8 mouse cellular contexts compared by ENCODE assay signal in the genomic region with DNA sequence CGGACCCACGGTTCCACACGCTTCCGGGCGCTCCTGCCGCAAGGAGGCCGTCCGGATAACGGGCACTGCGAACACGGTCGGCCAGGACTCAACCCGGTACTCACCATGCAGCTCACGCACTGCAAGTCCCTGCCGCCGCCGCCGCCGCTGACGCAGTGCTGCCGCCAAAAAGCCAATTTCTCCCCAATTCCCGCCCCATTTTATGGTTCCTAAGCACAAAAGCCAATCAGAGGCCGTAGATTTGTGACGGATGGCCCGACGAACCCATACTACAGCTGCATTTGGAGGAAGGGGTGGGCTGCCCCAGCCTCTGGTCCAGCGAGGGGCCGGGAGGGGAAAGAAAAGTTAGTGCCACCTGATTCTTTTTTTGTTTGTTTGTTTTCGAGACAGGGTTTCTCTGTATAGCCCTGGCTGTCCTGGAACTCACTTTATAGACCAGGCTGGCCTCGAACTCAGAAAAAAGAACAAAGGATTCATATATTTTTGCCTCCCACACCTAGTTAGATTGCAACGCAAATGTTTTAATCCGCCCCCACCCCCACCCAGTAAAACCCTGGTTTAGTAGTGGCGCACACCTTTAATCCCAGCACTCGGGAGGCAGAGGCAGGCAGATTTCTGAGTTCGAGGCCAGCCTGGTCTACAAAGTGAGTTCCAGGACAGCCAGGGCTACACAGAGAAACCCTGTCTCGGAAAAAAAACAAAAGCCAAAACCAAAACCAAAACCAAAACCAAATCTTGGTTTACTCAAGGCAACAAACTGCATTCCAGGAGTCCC.
DNase-seq lines count a peak whose midpoint lies in the region; ATAC-seq lines count a peak whose summit lies in the region.

No protein-coding gene starts in this region.

- WGBS in hindbrain, embryonic 14.5 days, result 12% methylated on average over 36 of the region's 36 CpGs

- no peaks in the 10 kb centered on the region for H3K4me1 ChIP-seq in hindbrain, embryonic 14.5 days (replicated peaks; ENCODE audit: control insufficient read depth, insufficient read depth, low read length)

- H3K9ac ChIP-seq in hindbrain, embryonic 14.5 days, result peak overlapping the region; percentile 58

- H3K27ac ChIP-seq in hindbrain, embryonic 14.5 days, result no peak overlapping the region

- ATAC-seq in hindbrain, embryonic 14.5 days (ENCODE audit: low FRiP score), result peak; percentile 93

- no peaks in the 10 kb centered on the region for H3K27me3 ChIP-seq in hindbrain, embryonic 14.5 days (ENCODE audit: control insufficient read depth, insufficient read depth, low read length)

- peak overlapping the region; percentile 43 for H3K4me3 ChIP-seq in hindbrain, embryonic 14.5 days (replicated peaks; ENCODE audit: low read length)

- peak; percentile 98 for DNase-seq in R1 (ENCODE audit: low read depth, low spot score)
- peak; percentile 56 to 71 for DNase-seq in cerebellum, postnatal 25 days
- DNase-seq in frontal cortex, postnatal 25 days (ENCODE audit: low spot score in 2 of 2), result peak; percentile 51 to 73
- peak; percentile 94 for DNase-seq in hindbrain, embryonic 14.5 days (ENCODE audit: low spot score)
- DNase-seq in layer of hippocampus, postnatal 36 days, result peak; percentile 74 to 80
- peak; percentile 96 for DNase-seq in lung, postnatal 36 days
- DNase-seq in retina, postnatal 1 day, result peak; percentile 88
- DNase-seq in urinary bladder, adult 18-20 months (ENCODE audit: low spot score in 2 of 2), result peak; percentile 73 to 86

- peak overlapping the region; percentile 68 for H3K4me2 ChIP-seq in hindbrain, embryonic 14.5 days (replicated peaks)

- no peaks in the 10 kb centered on the region for H3K36me3 ChIP-seq in hindbrain, embryonic 14.5 days (replicated peaks; ENCODE audit: control insufficient read depth, insufficient read depth)

- H3K9me3 ChIP-seq in hindbrain, embryonic 14.5 days (ENCODE audit: control insufficient read depth, low read length), result no peaks in the 10 kb centered on the region
